Mouse (Mus musculus) neural tube, embryonic 12.5 days (tissue): ENCODE measurements around the gene Hbp1. TPM values are rescaled to one million over a fixed set of nuclear protein-coding genes. Genes with fewer than 3 reads are reported as not detected.

Source experiments
- ATAC-seq: fragments of 200-750 bp; cut with Nextera tagmentation; 2 replicates; pipeline ENCODE4 v1.8.0; 2017; ENCODE audit warnings: low read depth, mild to moderate bottlenecking, moderate TSS enrichment, moderate library complexity; ENCODE audit not compliant: low FRiP score
- H3K27ac ChIP-seq: fragments of 300-500 bp; sonication (generic); 2 replicates; pipeline ENCODE4 v1.5.1; 2016
- H3K27me3 ChIP-seq: fragments of 300-500 bp; sonication (generic); replicated peaks from 2 replicates; pipeline ENCODE4 v1.6.1; 2016; ENCODE audit warnings: mild to moderate bottlenecking
- H3K36me3 ChIP-seq: fragments of 300-500 bp; sonication (generic); 2 replicates; pipeline ENCODE4 v1.6.1; 2016; ENCODE audit warnings: mild to moderate bottlenecking
- H3K4me1 ChIP-seq: fragments of 300-500 bp; sonication (generic); 2 replicates; pipeline ENCODE4 v1.6.1; 2016
- H3K4me2 ChIP-seq: fragments of 300-500 bp; sonication (generic); replicated peaks from 2 replicates; pipeline ENCODE4 v1.6.1; 2016; ENCODE audit warnings: mild to moderate bottlenecking
- H3K4me3 ChIP-seq: fragments of 300-500 bp; sonication (generic); 2 replicates; pipeline ENCODE4 v1.5.1; 2016
- H3K9ac ChIP-seq: fragments of 300-500 bp; sonication (generic); 2 replicates; pipeline ENCODE4 v1.6.1; 2016; ENCODE audit warnings: mild to moderate bottlenecking
- H3K9me3 ChIP-seq: fragments of 300-500 bp; sonication (generic); 2 replicates; pipeline ENCODE4 v1.6.1; 2016; ENCODE audit warnings: mild to moderate bottlenecking
- WGBS: fragments of 180-500 bp; shearing (Covaris S2); methylation state at CpG from one replicate; pipeline ENCODE4 v1.1.7; 2016; 5-methylcytosine and 5-hydroxymethylcytosine counted together
- polyA plus RNA-seq: library from polyadenylated mRNA; unstranded; fragments of >200 nt; fragmentation: Nextera tagmentation; extraction: Ambion mirVana; gene quantifications from 2 replicates; pipeline ENCODE4 v1.2.1, GENCODE M21; 2016

Hbp1 gene
- polyA plus RNA-seq, 1 experiment from 2014 or later, result 95.8 TPM

GRCm38 (mm10) chr12:31924135-31924534 is 26.2 kb downstream of the Hbp1 start:
- 96% methylated on average over 3 of the region's 3 CpGs for WGBS
- peaks cover 37% of the 10 kb centered on the region for H3K36me3 ChIP-seq
- ATAC-seq, result no peak

GRCm38 (mm10) chr12:31920464-31921405 is 29.6 kb downstream of the Hbp1 start:
- no peak overlapping the region for H3K4me3 ChIP-seq
- no peaks in the 10 kb centered on the region for H3K27me3 ChIP-seq
- ATAC-seq, result no peak
- no peak overlapping the region for H3K4me2 ChIP-seq
- no peak overlapping the region for H3K27ac ChIP-seq
- WGBS, result 82% methylated on average over 18 of the region's 18 CpGs
- H3K9ac ChIP-seq, result no peak overlapping the region
- peaks cover 20% of the 10 kb centered on the region; the same call in 1 of the 2 replicates for H3K36me3 ChIP-seq
- H3K9me3 ChIP-seq, result no peaks in the 10 kb centered on the region
- no peaks in the 10 kb centered on the region for H3K4me1 ChIP-seq

More at GRCm38 (mm10) chr12:31924135-31924534, 26.2 kb downstream of the Hbp1 start:
- Histone ChIP-seq H3K27ac (no peak overlapping the region), H3K9me3 (no peaks in the 10 kb centered on the region), H3K4me1 (no peaks in the 10 kb centered on the region), H3K4me2 (no peak overlapping the region), H3K4me3 (no peak overlapping the region), H3K9ac (no peak overlapping the region), H3K27me3 (no peaks in the 10 kb centered on the region)

GRCm38 (mm10) chr12:31917245-31917644 is 33.1 kb downstream of the Hbp1 start:
- H3K9ac ChIP-seq, result no peak overlapping the region
- no peak for ATAC-seq
- no peaks in the 10 kb centered on the region for H3K27me3 ChIP-seq
- peaks cover 6% of the 10 kb centered on the region; the same call in 1 of the 2 replicates for H3K36me3 ChIP-seq
- H3K4me3 ChIP-seq, result no peak overlapping the region
- H3K4me1 ChIP-seq, result no peaks in the 10 kb centered on the region
- H3K27ac ChIP-seq, result no peak overlapping the region
- 87% methylated on average over 5 of the region's 5 CpGs for WGBS
- H3K9me3 ChIP-seq, result no peaks in the 10 kb centered on the region
- no peak overlapping the region for H3K4me2 ChIP-seq

GRCm38 (mm10) chr12:31916691-31917090 is 33.6 kb downstream of the Hbp1 start:
- WGBS, result 96% methylated on average over 5 of the region's 5 CpGs
- no peak for ATAC-seq

GRCm38 (mm10) chr12:31913614-31914013 is 36.7 kb downstream of the Hbp1 start:
- Histone ChIP-seq H3K4me2 (no peak overlapping the region), H3K27me3 (no peaks in the 10 kb centered on the region), H3K36me3 (no peaks in the 10 kb centered on the region), H3K4me1 (no peaks in the 10 kb centered on the region), H3K4me3 (no peak overlapping the region), H3K9me3 (no peaks in the 10 kb centered on the region), H3K9ac (no peak overlapping the region), H3K27ac (no peak overlapping the region)
- 86% methylated on average over 4 of the region's 4 CpGs for WGBS
- ATAC-seq, result no peak

More at GRCm38 (mm10) chr12:31916691-31917090, 33.6 kb downstream of the Hbp1 start:
- Histone ChIP-seq H3K9ac (no peak overlapping the region), H3K36me3 (peaks cover 6% of the 10 kb centered on the region; the same call in 1 of the 2 replicates), H3K27me3 (no peaks in the 10 kb centered on the region), H3K27ac (no peak overlapping the region), H3K4me1 (no peaks in the 10 kb centered on the region), H3K4me2 (no peak overlapping the region), H3K4me3 (no peak overlapping the region), H3K9me3 (no peaks in the 10 kb centered on the region)

- Histone ChIP-seq H3K27me3 (no peaks in the 10 kb centered on the region), H3K4me3 (no peak overlapping the region), H3K4me1 (no peaks in the 10 kb centered on the region), H3K9ac (no peak overlapping the region), H3K27ac (no peak overlapping the region), H3K4me2 (no peak overlapping the region), H3K36me3 (no peaks in the 10 kb centered on the region), H3K9me3 (no peaks in the 10 kb centered on the region)
- 86% methylated on average over 6 of the region's 6 CpGs for WGBS
- ATAC-seq, result no peak
These were observed 37.3 kb downstream of the Hbp1 start for GRCm38 (mm10) chr12:31912966-31913551.

GRCm38 (mm10) chr12:31907436-31907835 is 42.9 kb downstream of the Hbp1 start:
- no peak overlapping the region for H3K4me3 ChIP-seq
- H3K36me3 ChIP-seq, result no peaks in the 10 kb centered on the region
- no peaks in the 10 kb centered on the region for H3K9me3 ChIP-seq
- no peak overlapping the region for H3K4me2 ChIP-seq
- H3K4me1 ChIP-seq, result peaks cover 3% of the 10 kb centered on the region
- no peak for ATAC-seq
- no peak overlapping the region for H3K27ac ChIP-seq
- H3K9ac ChIP-seq, result no peak overlapping the region
- no peaks in the 10 kb centered on the region for H3K27me3 ChIP-seq
- WGBS, result 98% methylated on average over 2 of the region's 2 CpGs

GRCm38 (mm10) chr12:31905696-31906551 is 44.4 kb downstream of the Hbp1 start:
- H3K4me3 ChIP-seq, result no peak overlapping the region
- no peaks in the 10 kb centered on the region for H3K9me3 ChIP-seq
- H3K27ac ChIP-seq, result peak overlapping the region; percentile 46
- peak; percentile 83 for ATAC-seq
- no peaks in the 10 kb centered on the region for H3K27me3 ChIP-seq
- H3K36me3 ChIP-seq, result no peaks in the 10 kb centered on the region
- H3K9ac ChIP-seq, result no peak overlapping the region
- WGBS, result 53% methylated on average over 6 of the region's 6 CpGs
- H3K4me1 ChIP-seq, result peaks cover 3% of the 10 kb centered on the region
- no peak overlapping the region for H3K4me2 ChIP-seq

- Histone ChIP-seq H3K27ac (no peak overlapping the region), H3K9ac (no peak overlapping the region), H3K9me3 (no peaks in the 10 kb centered on the region), H3K4me3 (no peak overlapping the region), H3K4me2 (no peak overlapping the region), H3K4me1 (peaks cover 20% of the 10 kb centered on the region), H3K27me3 (no peaks in the 10 kb centered on the region), H3K36me3 (no peaks in the 10 kb centered on the region)
- WGBS, result 79% methylated on average over 4 of the region's 4 CpGs
- ATAC-seq, result no peak
These were observed 49.9 kb downstream of the Hbp1 start for GRCm38 (mm10) chr12:31900391-31900914.

GRCm38 (mm10) chr12:31897456-31897855 is 52.9 kb downstream of the Hbp1 start:
- WGBS, result 58% methylated on average over 7 of the region's 7 CpGs
- Histone ChIP-seq H3K27me3 (no peaks in the 10 kb centered on the region), H3K4me2 (no peak overlapping the region), H3K36me3 (no peaks in the 10 kb centered on the region), H3K9me3 (no peaks in the 10 kb centered on the region), H3K27ac (no peak overlapping the region), H3K9ac (0 out of 2 replicates have a peak overlapping the region, but pooled peaks have one; percentile 9), H3K4me1 (peaks cover 24% of the 10 kb centered on the region), H3K4me3 (no peak overlapping the region)
- ATAC-seq, result no peak

GRCm38 (mm10) chr12:31896986-31897385 is 53.3 kb downstream of the Hbp1 start:
- Histone ChIP-seq H3K4me2 (no peak overlapping the region), H3K4me3 (no peak overlapping the region), H3K36me3 (no peaks in the 10 kb centered on the region), H3K9me3 (no peaks in the 10 kb centered on the region), H3K4me1 (peaks cover 24% of the 10 kb centered on the region), H3K27me3 (no peaks in the 10 kb centered on the region), H3K27ac (no peak overlapping the region), H3K9ac (0 out of 2 replicates have a peak overlapping the region, but pooled peaks have one; percentile 9)
- WGBS, result 20% methylated on average over 8 of the region's 8 CpGs
- peak; percentile 62 for ATAC-seq
